Mouse (Mus musculus) retina, adult 2 months (tissue): ENCODE measurements at regions not wholly inside any gene's neighbourhood (a gene's known extent, or its start where the extent isn't known, plus 50 kb on each side); places are given as distances from the start of the nearest gene placed in this dataset.

ENCODE experiments used
- DNase-seq: peaks from one replicate; pipeline ENCODE4 v3.0.0-alpha.2; 2012; ENCODE audit warnings: low read depth, low spot score

- no peak for DNase-seq
Measured at GRCm38 (mm10) chr13:11490766-11491165, 616.0 kb downstream of the Ryr2 start.

GRCm38 (mm10) chr13:11483142-11483541 is 623.6 kb downstream of the Ryr2 start:
- no peak for DNase-seq

- no peak for DNase-seq
Measured at GRCm38 (mm10) chr13:11482701-11483100, 624.0 kb downstream of the Ryr2 start.

- DNase-seq, result no peak
Measured at GRCm38 (mm10) chr13:11460251-11460650, 646.5 kb downstream of the Ryr2 start.

GRCm38 (mm10) chr13:11455113-11455512 is 651.6 kb downstream of the Ryr2 start:
- DNase-seq, result no peak

GRCm38 (mm10) chr13:11452448-11452847 is 654.3 kb downstream of the Ryr2 start:
- DNase-seq, result no peak

GRCm38 (mm10) chr13:11432465-11433339 is 674.0 kb downstream of the Ryr2 start:
- no peak for DNase-seq

GRCm38 (mm10) chr13:11426820-11427219 is 679.9 kb downstream of the Ryr2 start:
- no peak for DNase-seq

GRCm38 (mm10) chr13:11392027-11392426 is 714.7 kb downstream of the Ryr2 start:
- no peak for DNase-seq

- DNase-seq, result no peak
Measured at GRCm38 (mm10) chr13:11375452-11375851, 731.3 kb downstream of the Ryr2 start.

- no peak for DNase-seq
Measured at GRCm38 (mm10) chr13:11369456-11369855, 737.3 kb downstream of the Ryr2 start.

- DNase-seq, result no peak
Measured at GRCm38 (mm10) chr13:11362872-11363271, 743.9 kb downstream of the Ryr2 start.

GRCm38 (mm10) chr13:11348502-11348849 is 758.3 kb downstream of the Ryr2 start:
- no peak for DNase-seq

GRCm38 (mm10) chr13:11347787-11348501 is 758.8 kb downstream of the Ryr2 start:
- DNase-seq, result no peak

- DNase-seq, result no peak
Measured at GRCm38 (mm10) chr13:11344500-11344899, 762.2 kb downstream of the Ryr2 start.

GRCm38 (mm10) chr13:11338297-11338616 is 768.5 kb downstream of the Ryr2 start:
- DNase-seq, result peak; percentile 22

GRCm38 (mm10) chr13:11337610-11338296 is 769.0 kb downstream of the Ryr2 start:
- DNase-seq, result no peak

- DNase-seq, result no peak
Measured at GRCm38 (mm10) chr13:11336958-11337357, 769.8 kb downstream of the Ryr2 start.

- DNase-seq, result no peak
Measured at GRCm38 (mm10) chr13:11331991-11332390, 774.8 kb downstream of the Ryr2 start.

GRCm38 (mm10) chr13:11308716-11309115 is 798.0 kb downstream of the Ryr2 start:
- no peak for DNase-seq

- no peak for DNase-seq
Measured at GRCm38 (mm10) chr13:11295493-11295892, 811.3 kb downstream of the Ryr2 start.

GRCm38 (mm10) chr13:11294689-11295088 is 812.1 kb downstream of the Ryr2 start:
- DNase-seq, result no peak
